Mouse (Mus musculus): ENCODE results near the gene Cstad.

The Cstad gene

DNA sequence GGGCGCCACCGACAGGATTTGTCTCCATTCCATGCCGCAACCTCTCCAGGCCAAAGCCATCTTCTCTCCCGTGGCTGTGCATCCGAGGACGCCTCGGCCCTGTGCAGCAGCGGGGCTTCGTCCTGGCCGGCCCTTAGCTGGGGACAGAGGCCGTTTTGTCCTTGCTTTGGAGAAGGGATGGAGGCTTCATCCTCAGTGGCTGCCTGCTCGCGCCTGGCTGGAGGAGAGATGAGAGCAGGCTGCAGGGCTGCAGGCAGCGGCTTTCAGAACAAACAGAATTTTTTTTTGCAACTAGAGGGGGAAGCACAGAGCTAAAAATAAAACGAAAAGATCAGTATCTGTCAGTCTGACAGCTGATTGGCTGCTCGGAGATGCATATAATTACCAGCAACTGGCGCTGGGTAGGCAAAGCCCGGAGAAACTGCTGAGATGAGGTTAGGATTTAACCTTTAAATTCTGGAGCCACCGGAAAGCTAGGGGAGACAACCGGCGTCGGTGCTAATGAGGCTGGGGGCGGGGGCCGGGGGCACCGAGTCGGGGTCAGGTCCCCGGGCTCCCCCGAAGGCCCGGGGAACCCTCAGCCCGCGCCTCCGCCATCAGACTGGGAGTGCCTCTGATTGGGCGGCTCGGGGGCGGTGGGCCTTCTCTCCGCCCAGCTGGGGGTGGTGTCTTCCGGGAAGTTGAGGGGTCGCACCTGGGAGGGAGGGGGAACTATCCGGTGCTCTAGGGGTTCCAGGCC, at the start of gene Cstad:
Cstad (plus strand) TSS at position 400 of the 739 bp plus-strand sequence.
- peak; percentile 69 to 72 for DNase-seq (ENCODE audit: low spot score in 2 of 2)

DNA sequence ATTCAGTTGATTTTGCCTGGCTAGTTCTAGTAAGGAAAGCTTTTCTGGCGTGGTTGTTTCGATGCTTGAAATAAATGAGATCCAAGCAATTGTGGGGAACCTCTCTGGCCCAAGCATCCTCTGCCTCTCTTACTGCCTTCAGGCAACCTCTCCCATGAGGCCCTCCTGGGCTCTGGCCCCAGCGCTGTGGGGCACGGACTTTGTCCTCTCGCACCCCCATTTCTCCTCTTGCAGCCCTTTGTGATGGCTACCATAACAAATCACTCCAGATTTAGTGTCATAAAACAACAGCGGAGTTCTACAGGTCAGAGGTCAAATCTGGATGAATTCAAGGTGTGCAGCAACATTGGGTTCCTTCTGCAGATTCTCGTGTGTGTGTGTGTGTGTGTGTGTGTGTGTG, 49.1 kb upstream of the Cstad start:
- no peak for DNase-seq (ENCODE audit: low spot score in 2 of 2)

DNA sequence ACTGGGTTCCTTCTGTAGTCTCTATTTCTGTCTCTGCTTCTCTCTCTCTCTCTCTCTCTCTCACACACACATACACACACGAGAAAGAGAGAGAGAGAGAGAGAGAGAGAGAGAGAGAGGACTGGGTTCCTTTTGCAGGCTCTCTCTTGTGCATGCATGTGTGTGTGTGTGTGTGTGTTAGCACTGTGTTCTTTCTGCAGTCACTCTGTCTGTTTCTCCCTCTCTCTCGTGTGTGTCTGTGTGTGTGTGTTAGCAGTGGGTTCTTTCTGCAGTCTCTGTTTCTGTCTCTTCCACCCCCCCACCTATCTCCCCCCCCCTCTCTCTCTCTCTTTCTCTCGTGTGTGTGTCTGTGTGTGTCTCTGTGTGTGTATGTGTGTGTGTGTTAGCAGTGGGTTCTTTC, 48.6 kb upstream of the Cstad start:
- DNase-seq (ENCODE audit: low spot score in 2 of 2): no peak

DNA sequence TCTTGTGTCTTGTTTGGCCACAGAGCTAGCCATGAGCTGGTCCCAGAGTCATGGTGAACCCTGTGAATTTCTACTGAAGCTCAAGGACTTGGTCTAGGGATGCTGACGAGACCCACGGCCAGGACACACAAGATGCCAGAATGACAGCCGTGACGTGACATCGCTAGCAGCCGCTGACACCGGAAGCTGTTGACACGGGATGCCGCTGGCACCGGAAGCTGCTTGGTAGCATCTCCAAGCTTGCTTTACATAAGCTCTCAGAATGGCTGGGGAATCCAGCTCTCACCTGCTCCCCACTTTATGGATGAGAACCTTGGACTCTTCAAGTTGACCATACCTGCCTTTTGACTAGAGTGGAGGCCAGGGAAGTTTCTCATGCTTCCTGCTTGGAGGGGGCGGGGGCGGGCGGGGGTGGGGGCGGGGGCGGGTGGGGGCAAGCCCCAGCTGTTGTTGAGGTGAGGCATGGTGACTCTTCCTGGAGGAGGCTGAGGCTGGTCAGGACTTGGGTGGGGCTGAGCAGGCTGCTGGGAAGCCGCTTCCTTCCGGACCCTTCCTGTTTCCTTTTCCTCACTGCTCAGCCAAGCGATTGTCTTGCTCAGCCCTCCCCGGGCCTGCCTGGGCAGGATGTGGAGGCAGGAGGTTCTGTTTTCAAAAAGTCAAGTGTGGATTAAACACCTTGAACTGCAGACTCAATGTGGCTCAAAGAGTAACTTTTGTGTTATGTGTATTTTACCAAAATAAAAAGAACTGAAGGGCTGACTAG, 47.2 kb upstream of the Cstad start:
- peak; percentile 32 to 47 for DNase-seq (ENCODE audit: low spot score in 2 of 2)

DNA sequence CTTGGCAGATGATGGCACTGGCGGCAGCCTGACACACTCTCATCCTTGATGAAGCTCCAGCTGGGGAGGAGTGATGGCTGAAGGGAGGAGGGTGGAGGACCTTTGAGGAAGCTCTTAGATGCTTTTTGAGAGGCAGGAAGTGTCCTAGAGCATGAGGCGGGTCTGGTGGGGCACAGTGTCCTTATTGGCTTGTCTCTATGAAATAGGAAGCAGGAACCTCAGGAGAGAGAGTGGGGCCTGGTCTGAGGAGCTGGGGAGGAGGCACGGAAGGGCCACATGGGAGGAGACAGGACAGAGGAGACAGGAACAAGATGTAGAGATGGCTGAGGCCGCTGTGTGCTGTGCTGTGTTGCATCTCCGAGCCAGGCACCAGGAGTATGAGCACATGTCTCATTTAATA, 43.3 kb upstream of the Cstad start:
- no peak for DNase-seq (ENCODE audit: low spot score in 2 of 2)

DNA sequence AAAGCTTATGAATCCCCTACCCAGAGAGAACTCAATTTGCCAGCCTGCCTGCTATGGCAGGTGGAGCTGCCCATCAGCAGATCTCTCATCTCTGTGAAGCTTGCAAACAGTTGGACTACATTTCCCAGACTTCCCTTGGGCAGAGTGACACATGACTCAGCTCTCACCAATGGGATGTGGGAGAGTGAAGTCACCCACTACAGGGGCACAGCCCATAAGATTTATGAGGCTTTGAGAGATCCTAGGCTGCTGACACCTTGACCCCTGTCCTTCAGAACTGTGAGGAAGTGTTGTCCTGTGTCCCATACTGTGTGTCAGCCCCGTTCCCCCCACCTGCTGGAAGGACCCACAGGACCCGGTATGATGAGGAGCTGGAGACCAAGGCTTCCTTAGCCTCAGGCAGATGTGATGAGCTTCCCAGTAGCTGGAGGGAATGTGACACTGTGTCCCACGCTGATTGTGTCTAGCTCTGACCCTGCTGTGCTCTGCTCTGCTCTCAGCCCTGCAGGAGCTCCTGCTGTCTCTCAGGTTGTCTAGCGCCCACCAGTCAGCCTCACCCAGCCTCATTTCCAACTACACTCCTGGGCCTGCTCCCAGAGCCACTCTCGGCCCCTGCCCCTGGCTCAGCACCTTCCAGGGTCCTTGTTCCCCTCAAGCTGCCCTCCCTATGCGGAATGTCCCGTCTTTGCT, 40.8 kb upstream of the Cstad start:
- DNase-seq (ENCODE audit: low spot score in 2 of 2): peak; percentile 11 to 14

DNA sequence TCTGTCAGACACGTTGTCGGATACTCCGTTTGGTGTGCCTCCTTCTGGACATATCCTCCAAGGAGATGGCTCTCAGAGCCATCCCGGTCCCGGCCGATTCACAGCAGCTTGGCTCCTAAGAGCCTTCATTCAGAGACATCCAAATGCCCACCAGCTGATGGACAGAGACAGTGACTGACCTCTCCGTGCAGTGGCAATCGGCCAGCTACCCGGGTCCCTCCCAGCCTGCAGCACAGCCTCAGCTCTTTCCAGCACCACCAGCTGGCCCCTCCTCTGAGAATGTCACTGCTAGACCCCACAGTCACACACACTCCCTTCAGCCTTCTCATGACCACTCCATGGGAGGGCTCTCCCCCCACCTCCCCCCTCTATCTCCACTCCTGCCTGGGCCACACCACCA, 39.6 kb upstream of the Cstad start:
- no peak for DNase-seq (ENCODE audit: low spot score in 2 of 2)

DNA sequence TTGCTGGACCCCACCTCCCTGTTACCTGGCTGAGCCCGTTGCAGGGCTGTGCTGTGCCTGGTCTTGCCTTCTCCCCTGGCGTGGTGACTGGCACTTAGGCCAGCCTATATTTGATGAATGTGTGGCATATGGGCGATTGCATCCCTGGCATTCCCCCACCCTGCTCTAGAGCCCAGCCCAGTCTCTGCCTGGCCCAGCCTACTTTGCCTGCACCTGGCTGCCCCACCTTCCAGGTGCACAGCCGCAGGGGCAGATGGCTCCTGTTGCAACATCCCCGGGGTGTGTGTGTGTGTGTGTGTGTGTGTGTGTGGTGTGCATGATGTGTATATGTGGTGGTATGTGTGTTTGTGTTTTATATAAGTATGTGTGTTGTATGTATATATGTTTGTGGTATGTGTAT, 38.3 kb upstream of the Cstad start:
- DNase-seq (ENCODE audit: low spot score in 2 of 2): no peak

DNA sequence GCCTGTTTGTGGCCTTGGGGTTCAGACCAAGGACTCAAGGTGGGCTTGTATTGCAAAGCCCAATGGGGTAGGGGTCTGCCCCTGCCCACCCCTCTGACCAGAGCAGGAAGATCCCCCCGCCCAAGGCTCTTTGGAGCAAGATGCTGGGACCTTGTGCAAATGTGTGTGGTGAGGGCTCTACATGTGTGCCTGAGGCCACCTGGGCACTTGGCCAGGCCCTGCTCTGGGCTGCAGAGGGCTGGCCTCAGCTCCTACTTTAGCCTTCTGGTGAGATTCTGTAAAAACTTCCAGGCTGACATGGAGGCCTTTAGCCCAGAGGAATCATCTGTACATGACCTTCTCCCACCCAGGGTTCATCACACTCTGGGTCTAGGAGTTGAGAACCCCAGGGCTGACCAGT, 35.3 kb upstream of the Cstad start:
- DNase-seq (ENCODE audit: low spot score in 2 of 2): no peak

DNA sequence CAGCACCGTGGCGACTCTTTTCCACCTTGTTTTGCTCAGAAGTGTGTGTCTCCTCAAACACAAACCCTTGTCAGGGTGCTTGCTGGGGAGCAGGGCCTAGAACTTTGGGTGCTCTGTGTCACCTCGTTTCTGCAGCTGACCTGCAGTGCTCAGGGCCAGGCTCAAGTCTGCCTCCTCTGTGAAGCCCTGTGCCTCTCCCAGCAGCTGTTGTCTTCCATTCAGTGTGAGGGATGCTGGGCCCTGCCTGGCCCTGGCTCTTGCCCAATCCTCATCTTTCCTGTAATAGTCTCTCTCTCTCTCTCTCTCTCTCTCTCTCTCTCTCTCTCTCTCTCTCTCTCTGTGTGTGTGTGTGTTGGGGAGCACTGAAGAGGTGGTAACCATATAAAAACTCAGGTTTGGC, 32.3 kb upstream of the Cstad start:
- no peak for DNase-seq (ENCODE audit: low spot score in 2 of 2)

DNA sequence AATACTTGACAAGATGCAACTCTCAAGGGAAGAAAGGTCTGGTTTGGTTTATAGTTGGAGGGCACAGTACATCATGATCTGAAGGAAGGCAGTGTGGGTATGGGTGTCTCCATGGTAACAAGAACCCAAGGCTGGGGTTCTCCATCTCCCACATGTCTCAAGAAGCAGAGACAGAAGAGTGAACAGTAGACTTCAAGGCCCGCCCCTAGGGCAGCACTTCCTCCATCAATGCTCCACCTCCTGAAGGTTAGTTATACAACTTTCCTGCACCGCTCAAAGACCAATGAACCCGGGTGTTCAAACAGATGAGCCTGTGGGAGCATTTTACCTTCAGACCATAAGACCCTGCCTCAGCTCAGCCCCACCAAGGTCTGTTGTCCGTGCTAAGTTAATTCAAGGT, 23.2 kb upstream of the Cstad start:
- DNase-seq (ENCODE audit: low spot score in 2 of 2): no peak

DNA sequence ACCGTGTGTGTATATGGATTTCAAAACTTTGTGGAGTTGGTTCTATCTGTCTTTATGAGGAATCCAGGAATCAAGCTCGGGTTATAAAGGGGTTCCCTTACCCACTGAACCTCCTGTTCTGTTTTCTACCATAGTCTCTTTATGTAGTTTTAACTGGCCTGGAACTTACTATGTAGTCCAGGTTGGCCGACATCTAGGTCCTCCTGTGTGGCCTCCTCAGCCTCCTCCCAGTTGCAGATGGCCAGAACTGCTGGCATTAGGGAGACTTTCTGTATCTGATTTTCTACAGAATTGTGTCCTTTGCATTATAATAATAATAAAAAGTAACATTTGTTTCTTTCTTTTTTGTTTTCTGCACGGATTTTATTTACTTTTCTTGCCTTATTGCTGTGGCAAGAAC, 21.3 kb upstream of the Cstad start:
- DNase-seq (ENCODE audit: low spot score in 2 of 2): no peak

DNA sequence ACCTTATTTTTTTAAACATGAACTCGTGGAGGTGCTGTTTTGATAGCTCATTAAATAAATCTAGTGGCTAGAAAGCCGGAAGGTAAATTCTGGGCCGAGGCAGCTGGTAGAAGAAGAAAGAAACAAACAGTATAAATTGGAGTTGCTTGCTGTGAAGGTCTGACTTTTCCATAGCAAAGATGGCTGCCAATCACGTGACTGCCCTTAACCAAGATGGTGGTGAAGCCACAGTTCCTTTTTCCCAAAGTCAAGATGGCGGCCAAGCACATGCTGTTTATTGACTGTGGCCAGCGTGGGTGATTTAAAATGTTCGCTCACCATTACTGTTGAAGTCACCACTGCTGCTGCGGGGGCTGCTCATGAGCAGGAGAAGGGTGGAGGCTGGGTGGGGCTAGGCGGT, 17.8 kb upstream of the Cstad start:
- no peak for DNase-seq (ENCODE audit: low spot score in 2 of 2)

DNA sequence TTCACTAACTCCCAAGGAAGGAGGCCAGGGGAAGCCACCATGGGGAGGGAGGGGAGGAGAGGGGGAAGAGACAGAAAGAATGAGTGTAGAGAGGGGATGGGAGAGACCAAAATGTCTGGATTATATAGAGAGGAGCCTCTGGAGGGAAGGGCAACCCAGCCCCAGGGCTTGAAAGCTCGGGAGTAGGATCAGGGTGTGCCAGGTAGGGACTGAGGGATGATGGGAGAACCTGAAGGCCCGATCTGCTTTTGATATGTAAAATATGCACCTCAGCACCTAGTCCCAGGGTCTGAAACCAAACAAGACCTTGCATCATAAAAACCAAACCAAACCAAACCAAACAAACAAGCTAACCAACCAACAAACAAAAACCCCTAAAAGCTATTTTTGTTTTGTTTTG, 16.8 kb upstream of the Cstad start:
- no peak for DNase-seq (ENCODE audit: low spot score in 2 of 2)

DNA sequence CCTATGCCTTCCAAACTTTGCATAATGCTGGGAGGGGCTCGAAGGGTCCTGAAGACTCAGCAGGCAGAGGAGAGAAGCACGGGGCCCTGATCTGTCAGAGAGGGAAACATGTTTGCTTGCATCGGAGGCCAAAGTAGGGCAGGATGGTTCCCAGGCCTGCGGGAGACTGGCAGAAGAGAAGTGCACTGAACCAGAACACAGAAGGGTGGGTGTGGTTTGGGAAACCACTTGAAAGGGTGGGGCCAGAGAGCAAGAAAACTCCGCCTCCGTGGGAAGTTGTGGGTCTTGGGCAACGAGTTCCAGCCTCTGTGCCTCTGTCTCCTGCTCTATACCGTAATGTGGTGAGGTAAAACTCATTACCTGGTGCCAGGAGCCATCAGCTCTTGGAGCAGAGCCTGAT, 7.7 kb upstream of the Cstad start:
- DNase-seq (ENCODE audit: low spot score in 2 of 2): peak; percentile 30 to 36

DNA sequence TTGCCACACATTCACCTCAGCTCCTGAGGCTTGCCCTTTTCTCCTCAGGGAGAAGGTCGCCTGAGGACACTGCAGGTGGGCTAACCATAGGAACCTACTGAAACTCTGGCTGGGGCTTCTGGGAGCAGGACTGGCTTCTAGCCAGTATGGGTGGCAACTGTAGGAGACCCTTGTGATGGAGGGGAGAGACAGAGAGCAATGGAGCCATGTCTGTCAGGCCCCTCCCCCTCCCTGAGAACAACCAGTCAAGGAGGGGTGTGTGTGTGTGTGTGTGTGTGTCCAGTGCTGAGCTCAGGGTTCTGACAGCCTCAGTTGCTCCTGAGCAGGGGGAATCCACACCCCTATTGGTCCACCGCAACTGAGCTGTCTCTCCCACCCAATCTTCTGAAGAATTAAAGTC, 7.2 kb upstream of the Cstad start:
- no peak for DNase-seq (ENCODE audit: low spot score in 2 of 2)

DNA sequence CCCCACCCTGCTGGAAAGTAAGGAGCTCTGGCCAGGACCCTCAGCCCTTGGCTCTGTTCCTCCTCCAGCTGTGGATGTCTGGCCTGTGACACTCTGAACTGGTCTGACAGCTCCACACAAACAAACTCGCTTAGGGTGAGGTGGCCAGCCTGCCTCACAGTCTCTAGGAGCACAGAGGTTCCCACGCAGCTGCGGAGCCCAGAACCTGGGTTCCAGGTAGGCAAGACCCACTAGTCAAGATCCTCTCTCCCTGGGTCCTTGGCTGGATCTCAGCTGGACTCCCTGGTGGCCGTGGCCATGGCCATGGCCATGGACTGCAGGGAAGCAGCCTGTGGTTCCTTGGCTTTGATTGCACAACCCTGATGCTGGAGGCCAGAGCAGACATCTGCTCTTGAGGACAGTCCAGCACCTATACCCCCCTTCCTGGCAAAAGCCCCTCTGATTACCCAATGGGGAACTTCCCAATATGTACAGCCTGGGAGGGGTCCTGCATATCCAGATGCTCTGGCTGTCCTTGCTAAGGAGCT, 5.8 kb upstream of the Cstad start:
- DNase-seq (ENCODE audit: low spot score in 2 of 2): no peak

DNA sequence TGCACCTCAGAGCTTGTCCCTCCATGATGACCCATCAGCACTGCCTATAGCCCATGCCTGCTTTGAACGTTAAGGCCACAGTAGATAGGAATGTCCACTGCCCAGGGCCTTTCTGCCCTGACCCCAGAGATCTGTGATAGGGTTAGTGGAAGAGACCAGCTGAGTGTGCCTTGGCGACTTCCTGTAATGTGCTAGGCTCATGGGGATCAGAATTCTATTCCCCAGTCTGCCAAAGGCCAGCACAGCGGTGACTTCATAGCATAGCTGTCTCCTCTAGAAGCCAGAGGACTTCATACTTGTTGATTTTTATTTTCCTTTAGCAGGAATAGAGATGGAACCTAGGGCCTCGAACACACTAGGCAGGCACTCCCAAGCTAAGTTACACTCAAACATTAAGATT, 5.1 kb upstream of the Cstad start:
- DNase-seq (ENCODE audit: low spot score in 2 of 2): no peak

DNA sequence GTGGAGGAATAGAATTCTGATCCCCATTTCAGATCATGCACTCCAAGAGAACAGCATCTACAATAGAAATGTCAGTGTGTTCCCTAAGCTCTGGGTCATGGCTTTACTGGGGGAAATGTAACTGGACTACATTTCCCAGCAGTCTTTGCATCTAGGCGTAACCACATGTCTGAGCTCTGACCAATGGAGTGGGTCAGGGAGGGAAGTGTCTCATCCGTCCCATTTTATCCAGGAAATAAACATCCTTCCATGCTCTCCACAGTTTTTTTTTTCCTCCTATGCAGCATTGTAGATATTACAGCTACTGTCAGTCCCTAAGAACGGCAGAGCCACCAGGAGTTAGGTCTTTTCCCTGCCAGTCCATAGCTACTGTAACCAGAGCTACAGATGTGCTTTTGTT, 3.9 kb upstream of the Cstad start:
- DNase-seq (ENCODE audit: low spot score in 2 of 2): peak; percentile 30 to 51

DNA sequence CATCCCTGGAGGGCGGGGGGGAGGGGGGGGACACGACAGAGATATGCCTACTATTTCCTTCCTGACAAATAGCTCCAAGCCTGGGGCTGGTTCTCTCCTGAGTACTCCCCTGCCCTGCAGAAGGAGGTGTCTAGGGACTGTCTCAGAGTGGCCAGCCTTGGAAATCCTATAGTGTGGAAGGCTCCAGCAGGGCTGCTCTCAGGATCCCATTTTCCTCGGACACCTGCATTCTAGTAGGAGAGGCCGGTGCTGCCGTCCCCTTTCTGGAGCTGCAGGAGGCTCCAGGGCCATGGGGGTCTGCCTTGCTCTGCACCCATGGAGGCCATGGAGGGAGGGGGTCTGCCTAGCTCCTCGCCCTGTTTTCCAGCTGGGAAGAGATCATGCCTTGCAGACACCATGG, 2.4 kb upstream of the Cstad start:
- DNase-seq (ENCODE audit: low spot score in 2 of 2): no peak

DNA sequence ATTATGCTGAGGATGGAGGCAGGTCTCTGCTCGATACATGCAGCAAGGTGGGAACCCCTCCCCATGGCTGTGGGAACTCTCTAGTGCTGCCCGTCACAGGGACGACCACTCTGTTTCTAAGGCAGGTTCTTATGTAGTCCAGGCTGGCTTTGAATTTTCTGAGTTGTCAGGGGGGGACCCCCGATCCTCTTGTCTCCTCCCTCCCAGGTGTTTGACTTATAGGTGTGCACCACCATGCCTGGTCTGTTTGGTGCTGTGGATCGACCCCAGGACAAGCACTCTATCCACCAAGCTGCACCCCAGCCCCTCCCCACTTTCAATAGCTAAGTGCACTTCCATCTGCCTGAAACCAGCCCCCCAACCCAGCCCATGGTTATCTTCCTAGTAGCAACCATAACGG, 1.9 kb upstream of the Cstad start:
- DNase-seq (ENCODE audit: low spot score in 2 of 2): no peak

DNA sequence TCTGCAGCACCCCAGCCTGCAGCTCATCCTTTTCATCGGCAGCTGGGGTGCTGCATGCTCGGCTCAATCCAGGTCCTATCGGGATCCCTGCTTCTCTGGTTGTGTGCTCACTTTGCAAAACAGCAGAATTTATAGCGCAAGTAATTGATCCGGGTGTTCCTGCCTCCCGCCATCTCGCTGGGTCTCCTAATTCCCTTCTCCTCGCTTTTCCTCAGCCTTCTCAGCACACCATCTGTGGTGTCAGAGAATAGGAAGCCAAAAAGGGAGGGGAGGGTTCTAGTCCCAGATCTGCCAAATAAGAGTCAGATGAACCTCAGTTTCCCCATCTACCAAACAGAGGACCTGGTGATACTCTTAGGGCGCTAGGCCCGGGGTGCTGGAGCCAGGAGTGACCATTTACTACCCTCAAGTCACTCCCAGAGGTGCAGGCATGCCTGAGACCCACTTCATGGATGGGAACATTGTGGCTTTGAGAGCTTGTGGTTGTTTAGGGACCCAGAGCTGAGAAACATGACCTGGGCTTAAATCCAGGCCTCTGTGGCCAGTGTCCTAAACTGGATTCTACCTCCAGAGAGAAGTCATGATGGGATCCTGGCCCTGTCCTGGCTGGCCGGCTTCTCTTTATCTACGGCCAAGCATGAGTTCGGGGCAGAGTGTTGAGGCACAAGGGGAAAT, 1.1 kb upstream of the Cstad start:
- no peak for DNase-seq (ENCODE audit: low spot score in 2 of 2)
